Mouse (Mus musculus) olfactory bulb, adult 2 months (tissue): Measurements from ENCODE around the gene Wfdc12.

Experiments
- CTCF ChIP-seq: fragments of 200-500 bp; IDR thresholded peaks from 2 replicates; pipeline ENCODE4 v1.5.1; 2012; ENCODE audit warnings: low read depth, mild to moderate bottlenecking, low read length, moderate library complexity; ENCODE audit not compliant: insufficient read depth
- POLR2A ChIP-seq: fragments of 200-500 bp; IDR thresholded peaks from 2 replicates; pipeline ENCODE4 v1.6.1; 2012; ENCODE audit warnings: mild to moderate bottlenecking, low read depth, low read length, moderate library complexity; ENCODE audit not compliant: insufficient read depth

- TF ChIP-seq POLR2A (no peak), CTCF (no peak)
Observed at GRCm38 (mm10) chr2:164188722-164189121, 1.7 kb downstream of the Wfdc12 start.
